Mouse (Mus musculus): ENCODE measurements around the gene Pank1. TPM values are rescaled to one million over a fixed set of nuclear protein-coding genes. Genes with fewer than 3 reads are reported as not detected.

Gene Pank1
- polyA plus RNA-seq, 1 experiment = not detected

DNA sequence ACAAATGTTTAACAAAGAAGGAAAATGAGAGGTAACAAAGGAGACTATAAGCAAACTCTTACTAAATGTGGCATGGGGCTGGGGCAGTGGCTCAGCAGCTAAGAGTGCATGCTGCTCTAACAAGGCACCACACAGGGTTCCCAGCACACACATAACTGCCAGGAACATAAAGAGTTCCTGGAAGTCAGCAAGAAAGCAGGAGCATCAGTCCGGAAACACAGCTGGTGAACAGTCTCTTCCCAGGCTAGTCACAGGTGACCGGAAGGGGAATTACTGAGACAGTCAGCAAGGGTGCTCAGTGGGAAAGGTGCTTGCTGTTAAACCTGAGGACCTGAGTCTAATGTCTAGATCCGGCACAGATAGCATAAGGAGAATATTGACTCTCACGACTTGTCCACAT is 63.9 kb downstream of the Pank1 start:
- no peak for TF ChIP-seq TAL1 (IDR thresholded peaks at IDR 0.05; ENCODE audit: low read length)
- TF ChIP-seq GATA1 (IDR thresholded peaks at IDR 0.05; ENCODE audit: low read length) = no peak
- H3K27me3 ChIP-seq (ENCODE audit: control insufficient read depth) = no peaks in the 10 kb centered on the region

DNA sequence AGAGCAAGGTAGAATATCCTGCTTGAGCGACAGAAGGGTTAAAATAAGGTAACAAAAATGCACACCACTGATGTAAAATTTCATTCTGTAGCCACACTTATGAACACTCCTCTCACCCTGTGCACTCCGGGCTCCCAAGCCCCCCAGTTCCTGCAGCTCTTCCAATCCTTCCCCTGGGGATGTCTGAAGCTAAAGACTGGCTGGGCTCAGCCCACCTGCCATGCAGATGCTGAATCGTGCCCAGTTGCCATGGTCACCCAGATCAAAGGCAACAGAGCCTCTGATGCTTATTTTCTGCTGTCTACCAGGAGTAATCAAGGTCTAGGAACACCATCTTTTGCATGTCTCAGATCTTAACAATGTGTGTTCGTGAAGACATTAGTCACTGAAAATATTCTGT is 64.6 kb downstream of the Pank1 start:
- no peak for TF ChIP-seq TAL1 (IDR thresholded peaks at IDR 0.05; ENCODE audit: low read length)
- TF ChIP-seq GATA1 (IDR thresholded peaks at IDR 0.05; ENCODE audit: low read length) = no peak
- Histone ChIP-seq H3K9me3 (ENCODE audit: control insufficient read depth, low read length) (no peaks in the 10 kb centered on the region), H3K4me1 (ENCODE audit: control insufficient read depth) (no peaks in the 10 kb centered on the region), H3K36me3 (ENCODE audit: control insufficient read depth) (no peaks in the 10 kb centered on the region; the same call in 1 of the 2 replicates), H3K4me3 (replicated peaks) (no peak overlapping the region), H3K27me3 (ENCODE audit: control insufficient read depth) (no peaks in the 10 kb centered on the region)

More for the DNA sequence above, 63.9 kb downstream of the Pank1 start:
- no peak overlapping the region for H3K4me3 ChIP-seq (replicated peaks)
- no peaks in the 10 kb centered on the region for H3K9me3 ChIP-seq (ENCODE audit: control insufficient read depth, low read length)
- no peaks in the 10 kb centered on the region for H3K4me1 ChIP-seq (ENCODE audit: control insufficient read depth)
- H3K36me3 ChIP-seq (ENCODE audit: control insufficient read depth) = no peaks in the 10 kb centered on the region; the same call in 1 of the 2 replicates

DNA sequence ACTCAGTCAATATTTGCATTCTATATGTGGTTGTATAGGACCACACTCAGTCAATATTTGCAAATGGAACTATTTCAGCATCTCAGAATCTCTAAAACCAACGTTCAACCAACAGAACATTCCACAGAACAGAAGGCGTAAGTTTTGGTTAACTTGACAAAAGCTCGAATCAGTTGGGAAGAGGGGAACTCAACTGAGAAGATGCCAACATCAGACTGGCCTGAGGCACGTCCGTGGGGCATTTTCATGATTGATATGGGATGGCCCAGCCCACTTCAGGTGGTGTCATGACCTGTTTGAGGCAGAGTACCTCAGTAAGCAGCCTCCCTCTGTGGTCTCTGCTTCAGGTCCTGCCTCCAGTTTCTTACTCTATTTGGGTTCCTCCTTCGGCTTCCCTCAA is 65.3 kb downstream of the Pank1 start:
- no peak for TF ChIP-seq GATA1 (IDR thresholded peaks at IDR 0.05; ENCODE audit: low read length)
- TF ChIP-seq TAL1 (IDR thresholded peaks at IDR 0.05; ENCODE audit: low read length) = no peak
- Histone ChIP-seq H3K36me3 (ENCODE audit: control insufficient read depth) (no peaks in the 10 kb centered on the region; the same call in 1 of the 2 replicates), H3K4me1 (ENCODE audit: control insufficient read depth) (no peaks in the 10 kb centered on the region), H3K9me3 (ENCODE audit: control insufficient read depth, low read length) (no peaks in the 10 kb centered on the region), H3K27me3 (ENCODE audit: control insufficient read depth) (no peaks in the 10 kb centered on the region), H3K4me3 (replicated peaks) (no peak overlapping the region)

DNA sequence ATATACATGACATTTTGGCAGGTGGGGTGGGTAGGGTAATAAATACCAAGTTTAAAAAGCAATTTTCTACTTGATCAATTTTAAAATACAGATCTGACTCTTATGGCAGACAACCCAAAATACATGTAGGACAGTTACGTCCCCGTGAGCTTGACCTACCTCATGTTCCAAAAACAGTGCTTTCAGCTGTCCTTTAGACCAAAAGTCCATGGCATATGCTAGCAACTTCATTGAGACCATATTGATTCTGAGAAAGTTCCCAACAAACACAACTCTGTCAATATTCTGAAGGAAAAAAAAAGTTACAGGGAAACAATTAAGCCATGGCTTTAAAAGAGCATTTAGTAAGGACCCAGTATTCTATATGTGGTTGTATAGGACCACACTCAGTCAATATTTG is 65.7 kb downstream of the Pank1 start:
- TF ChIP-seq GATA1 (IDR thresholded peaks at IDR 0.05; ENCODE audit: low read length) (no peak), TAL1 (IDR thresholded peaks at IDR 0.05; ENCODE audit: low read length) (no peak)

DNA sequence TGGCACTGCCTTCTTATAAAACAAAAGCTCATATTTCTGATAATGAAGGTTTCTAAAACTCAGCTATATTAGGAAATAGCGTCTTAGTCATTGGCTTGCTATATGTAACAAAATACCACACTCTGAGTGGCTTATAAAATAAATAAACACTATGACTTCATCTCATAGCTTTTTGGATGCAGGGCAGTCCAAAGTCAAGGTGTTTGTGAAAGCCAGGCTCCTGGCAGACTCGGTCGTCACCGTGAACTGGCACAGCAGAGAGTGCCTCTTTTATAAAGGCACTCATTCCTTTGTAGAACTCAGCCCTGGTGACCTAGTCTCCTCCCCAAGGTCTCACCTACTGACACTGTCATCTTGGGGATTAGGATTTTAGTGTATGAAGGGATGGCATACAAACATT is 66.5 kb downstream of the Pank1 start:
- H3K27me3 ChIP-seq (ENCODE audit: control insufficient read depth) = no peaks in the 10 kb centered on the region
- H3K9me3 ChIP-seq (ENCODE audit: control insufficient read depth, low read length) = no peaks in the 10 kb centered on the region
- TF ChIP-seq GATA1 (IDR thresholded peaks at IDR 0.05; ENCODE audit: low read length) = no peak
- TF ChIP-seq TAL1 (IDR thresholded peaks at IDR 0.05; ENCODE audit: low read length) = no peak
- no peak overlapping the region for H3K4me3 ChIP-seq (replicated peaks)
- no peaks in the 10 kb centered on the region for H3K4me1 ChIP-seq (ENCODE audit: control insufficient read depth)
- H3K36me3 ChIP-seq (ENCODE audit: control insufficient read depth) = no peaks in the 10 kb centered on the region; the same call in 1 of the 2 replicates

More for the DNA sequence above, 65.7 kb downstream of the Pank1 start:
- Histone ChIP-seq H3K36me3 (ENCODE audit: control insufficient read depth) (no peaks in the 10 kb centered on the region; the same call in 1 of the 2 replicates), H3K4me1 (ENCODE audit: control insufficient read depth) (no peaks in the 10 kb centered on the region), H3K27me3 (ENCODE audit: control insufficient read depth) (no peaks in the 10 kb centered on the region), H3K4me3 (replicated peaks) (no peak overlapping the region), H3K9me3 (ENCODE audit: control insufficient read depth, low read length) (no peaks in the 10 kb centered on the region)

DNA sequence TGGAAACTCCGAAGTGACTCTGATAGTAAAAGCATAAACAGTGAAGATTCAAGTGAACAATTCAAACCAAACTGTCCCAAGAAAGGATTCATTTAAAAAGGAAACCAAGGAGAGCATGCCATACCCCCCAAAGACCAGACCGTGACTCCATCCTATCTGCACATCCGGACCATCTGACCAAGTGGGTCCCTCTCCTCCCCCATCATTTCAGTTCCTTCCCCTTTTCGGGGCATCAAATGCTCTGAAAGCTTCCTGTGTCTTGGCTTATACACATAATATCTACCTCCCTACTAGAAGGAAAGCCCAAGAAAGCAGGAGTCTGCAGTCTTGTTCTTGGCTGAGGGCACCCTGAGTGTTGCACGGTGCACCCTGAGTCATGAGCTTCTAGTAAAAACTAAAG is 72.1 kb downstream of the Pank1 start:
- H3K27me3 ChIP-seq (ENCODE audit: control insufficient read depth) = no peaks in the 10 kb centered on the region
- TF ChIP-seq GATA1 (IDR thresholded peaks at IDR 0.05; ENCODE audit: low read length) = no peak
- no peak for TF ChIP-seq TAL1 (IDR thresholded peaks at IDR 0.05; ENCODE audit: low read length)
- H3K4me3 ChIP-seq (replicated peaks) = no peak overlapping the region
- no peaks in the 10 kb centered on the region for H3K4me1 ChIP-seq (ENCODE audit: control insufficient read depth)
- no peaks in the 10 kb centered on the region for H3K9me3 ChIP-seq (ENCODE audit: control insufficient read depth, low read length)
- H3K36me3 ChIP-seq (ENCODE audit: control insufficient read depth) = no peaks in the 10 kb centered on the region; the same call in 1 of the 2 replicates

DNA sequence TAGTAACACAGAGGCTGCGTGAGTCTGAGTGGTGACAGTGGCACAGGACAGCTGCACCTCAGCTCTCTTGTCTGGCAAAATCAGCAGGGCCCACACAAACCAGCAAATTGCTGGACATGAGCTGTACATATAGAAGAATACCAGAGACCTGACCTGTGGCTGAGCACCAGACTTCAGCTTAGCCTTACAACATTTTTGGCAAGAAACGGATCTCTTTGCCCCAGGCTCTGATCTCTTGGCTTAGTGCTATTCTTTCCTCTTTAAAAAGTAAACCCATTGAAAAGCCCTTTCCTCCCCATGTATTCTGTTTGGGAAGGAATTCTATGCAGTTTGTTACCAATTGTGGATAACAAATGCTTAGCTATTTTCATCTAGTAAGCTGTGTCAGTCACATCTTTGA is 74.2 kb downstream of the Pank1 start:
- Histone ChIP-seq H3K9me3 (ENCODE audit: control insufficient read depth, low read length) (no peaks in the 10 kb centered on the region), H3K36me3 (ENCODE audit: control insufficient read depth) (no peaks in the 10 kb centered on the region; the same call in 1 of the 2 replicates), H3K27me3 (ENCODE audit: control insufficient read depth) (no peaks in the 10 kb centered on the region), H3K4me3 (replicated peaks) (no peak overlapping the region), H3K4me1 (ENCODE audit: control insufficient read depth) (no peaks in the 10 kb centered on the region)
- TF ChIP-seq TAL1 (IDR thresholded peaks at IDR 0.05; ENCODE audit: low read length) = no peak
- no peak for TF ChIP-seq GATA1 (IDR thresholded peaks at IDR 0.05; ENCODE audit: low read length)

DNA sequence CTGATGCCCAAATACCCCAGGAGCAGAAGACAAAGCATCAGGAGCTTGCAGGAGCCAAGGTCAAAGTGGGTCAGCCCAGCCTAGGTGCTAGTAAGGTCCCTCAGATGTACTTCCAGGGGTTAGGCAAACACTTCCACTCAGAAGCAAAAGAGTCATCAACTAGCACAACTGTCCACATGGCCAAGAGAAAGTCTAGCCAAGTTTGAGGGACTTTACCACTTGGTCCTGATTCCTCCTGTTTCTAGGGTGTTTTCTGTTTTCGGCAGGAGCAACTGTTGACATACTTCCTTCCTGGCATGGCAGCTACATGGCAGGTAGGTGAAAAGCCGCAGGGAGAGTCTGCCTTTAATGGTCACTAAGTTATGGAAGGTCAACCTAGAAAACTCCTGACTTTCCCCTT is 74.7 kb downstream of the Pank1 start:
- no peak overlapping the region for H3K4me3 ChIP-seq (replicated peaks)
- no peaks in the 10 kb centered on the region for H3K4me1 ChIP-seq (ENCODE audit: control insufficient read depth)
- H3K9me3 ChIP-seq (ENCODE audit: control insufficient read depth, low read length) = no peaks in the 10 kb centered on the region
- H3K27me3 ChIP-seq (ENCODE audit: control insufficient read depth) = no peaks in the 10 kb centered on the region
- TF ChIP-seq TAL1 (IDR thresholded peaks at IDR 0.05; ENCODE audit: low read length) (no peak), GATA1 (IDR thresholded peaks at IDR 0.05; ENCODE audit: low read length) (no peak)
- no peaks in the 10 kb centered on the region for H3K36me3 ChIP-seq (ENCODE audit: control insufficient read depth)

DNA sequence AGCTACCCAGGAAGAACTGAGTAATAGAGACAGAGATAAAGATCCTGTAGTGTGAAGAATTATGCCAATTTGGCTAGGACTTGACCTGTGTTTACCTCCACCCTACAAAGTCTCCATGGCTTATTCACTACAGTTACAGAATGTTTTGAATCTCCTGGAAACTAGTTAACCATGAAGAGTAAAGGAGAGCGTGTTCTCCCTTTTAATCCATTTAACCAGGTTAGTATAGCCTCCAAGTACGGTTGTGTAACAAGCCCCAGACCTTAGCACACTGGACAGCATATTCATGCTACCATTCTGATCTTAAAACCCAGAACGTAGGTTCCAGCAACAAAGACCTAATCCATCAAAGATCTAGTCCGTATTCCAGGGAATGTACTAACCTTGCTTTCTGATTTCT is 75.9 kb downstream of the Pank1 start:
- Histone ChIP-seq H3K9me3 (ENCODE audit: control insufficient read depth, low read length) (no peaks in the 10 kb centered on the region), H3K4me1 (ENCODE audit: control insufficient read depth) (no peaks in the 10 kb centered on the region), H3K27me3 (ENCODE audit: control insufficient read depth) (no peaks in the 10 kb centered on the region), H3K4me3 (replicated peaks) (no peak overlapping the region), H3K36me3 (ENCODE audit: control insufficient read depth) (no peaks in the 10 kb centered on the region)
- TF ChIP-seq GATA1 (IDR thresholded peaks at IDR 0.05; ENCODE audit: low read length) (no peak), TAL1 (IDR thresholded peaks at IDR 0.05; ENCODE audit: low read length) (no peak)

DNA sequence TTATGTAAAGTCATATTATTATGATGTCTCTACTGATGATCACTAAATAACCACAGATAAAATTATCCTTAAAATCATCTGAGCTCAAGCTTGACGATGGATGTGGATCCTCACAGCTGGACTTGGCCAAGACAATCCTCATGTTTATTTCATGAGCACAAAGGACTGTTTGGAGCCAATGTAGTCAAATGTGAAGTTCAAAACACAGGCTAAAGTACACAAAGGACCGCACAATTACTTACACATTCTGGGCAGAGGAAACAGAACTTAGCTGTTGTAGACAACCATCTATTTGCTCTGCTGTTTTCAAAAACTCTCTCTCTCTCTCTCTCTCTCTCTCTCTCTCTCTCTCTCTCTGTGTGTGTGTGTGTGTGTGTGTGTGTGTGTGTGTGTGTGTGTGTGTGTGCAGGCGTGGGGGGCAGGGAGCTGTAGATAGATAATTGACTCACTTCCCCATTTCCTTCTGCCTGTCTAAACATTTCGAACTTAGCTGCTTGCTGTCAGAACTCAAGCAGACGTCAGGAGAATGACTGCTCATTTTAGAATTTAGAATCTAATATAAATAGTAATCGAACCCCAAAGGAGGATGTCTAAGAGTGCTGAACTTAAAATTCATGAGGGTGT is 79.5 kb downstream of the Pank1 start:
- Histone ChIP-seq H3K36me3 (ENCODE audit: control insufficient read depth) (no peaks in the 10 kb centered on the region), H3K9me3 (ENCODE audit: control insufficient read depth, low read length) (no peaks in the 10 kb centered on the region), H3K4me3 (replicated peaks) (no peak overlapping the region), H3K4me1 (ENCODE audit: control insufficient read depth) (no peaks in the 10 kb centered on the region), H3K27me3 (ENCODE audit: control insufficient read depth) (no peaks in the 10 kb centered on the region)
- TF ChIP-seq GATA1 (IDR thresholded peaks at IDR 0.05; ENCODE audit: low read length) = no peak
- no peak for TF ChIP-seq TAL1 (IDR thresholded peaks at IDR 0.05; ENCODE audit: low read length)
